Mouse (Mus musculus) hindbrain, embryonic 14.5 days (tissue): ENCODE data around the gene Hsf2. TPM values are rescaled to one million over a fixed set of nuclear protein-coding genes. Genes with fewer than 3 reads are reported as not detected.
A peak's percentile ranks its signal among the peaks of the same experiment; 100 is the strongest.
"Not testable (repeated sequence)": the region's sequence is repeated elsewhere in the genome, so short reads cannot be mapped to it uniquely, and the experiment has no call there.

ENCODE experiments used
- ATAC-seq: fragments of 200-750 bp; cut with Nextera tagmentation; 2 replicates; pipeline ENCODE4 v1.8.0; 2017; ENCODE audit warnings: moderate number of reproducible peaks, mild to moderate bottlenecking, moderate TSS enrichment, moderate library complexity; ENCODE audit not compliant: low FRiP score
- DNase-seq: peaks from one replicate; pipeline ENCODE4 v3.0.0-alpha.2; 2015; ENCODE audit warnings: low spot score
- H3K27ac ChIP-seq: fragments of 300-500 bp; sonication (generic); 2 replicates; pipeline ENCODE4 v1.5.1; 2014; ENCODE audit warnings: mild to moderate bottlenecking, moderate library complexity
- H3K27me3 ChIP-seq: fragments of 300-500 bp; sonication (generic); 2 replicates; pipeline ENCODE4 v1.6.1; 2014; ENCODE audit warnings: mild to moderate bottlenecking, low read length, mixed read lengths; ENCODE audit not compliant: control insufficient read depth, insufficient read depth
- H3K36me3 ChIP-seq: fragments of 300-500 bp; sonication (generic); replicated peaks from 2 replicates; pipeline ENCODE4 v1.6.1; 2014; ENCODE audit not compliant: control insufficient read depth, insufficient read depth
- H3K4me1 ChIP-seq: fragments of 300-500 bp; sonication (generic); replicated peaks from 2 replicates; pipeline ENCODE4 v1.6.1; 2014; ENCODE audit warnings: antibody characterized with exemption, low read length, mixed read lengths; ENCODE audit not compliant: control insufficient read depth, insufficient read depth
- H3K4me2 ChIP-seq: fragments of 300-500 bp; sonication (generic); replicated peaks from 2 replicates; pipeline ENCODE4 v1.6.1; 2014; ENCODE audit warnings: mild to moderate bottlenecking, moderate library complexity
- H3K4me3 ChIP-seq: fragments of 300-500 bp; sonication (generic); replicated peaks from 2 replicates; pipeline ENCODE4 v1.5.1; 2014; ENCODE audit warnings: mild to moderate bottlenecking, low read length
- H3K9ac ChIP-seq: fragments of 300-500 bp; sonication (generic); 2 replicates; pipeline ENCODE4 v1.6.1; 2014
- H3K9me3 ChIP-seq: fragments of 300-500 bp; sonication (generic); 2 replicates; pipeline ENCODE4 v1.6.1; 2016; ENCODE audit warnings: low read length; ENCODE audit not compliant: control insufficient read depth
- WGBS: fragments of 180-500 bp; shearing (Covaris S2); extraction: QIAGEN DNeasy Blood & Tissue Kit; methylation state at CpG from one replicate; pipeline ENCODE4 v1.1.7; 2014; 5-methylcytosine and 5-hydroxymethylcytosine counted together
- polyA plus RNA-seq: library from polyadenylated mRNA; unstranded; fragments of >200 nt; fragmentation: Nextera tagmentation; extraction: Ambion mirVana; gene quantifications from 2 replicates; pipeline ENCODE4 v1.2.1, GENCODE M21; 2014

Hsf2 gene
- 47.8 and 48.5 TPM in 2 replicates for polyA plus RNA-seq

DNA sequence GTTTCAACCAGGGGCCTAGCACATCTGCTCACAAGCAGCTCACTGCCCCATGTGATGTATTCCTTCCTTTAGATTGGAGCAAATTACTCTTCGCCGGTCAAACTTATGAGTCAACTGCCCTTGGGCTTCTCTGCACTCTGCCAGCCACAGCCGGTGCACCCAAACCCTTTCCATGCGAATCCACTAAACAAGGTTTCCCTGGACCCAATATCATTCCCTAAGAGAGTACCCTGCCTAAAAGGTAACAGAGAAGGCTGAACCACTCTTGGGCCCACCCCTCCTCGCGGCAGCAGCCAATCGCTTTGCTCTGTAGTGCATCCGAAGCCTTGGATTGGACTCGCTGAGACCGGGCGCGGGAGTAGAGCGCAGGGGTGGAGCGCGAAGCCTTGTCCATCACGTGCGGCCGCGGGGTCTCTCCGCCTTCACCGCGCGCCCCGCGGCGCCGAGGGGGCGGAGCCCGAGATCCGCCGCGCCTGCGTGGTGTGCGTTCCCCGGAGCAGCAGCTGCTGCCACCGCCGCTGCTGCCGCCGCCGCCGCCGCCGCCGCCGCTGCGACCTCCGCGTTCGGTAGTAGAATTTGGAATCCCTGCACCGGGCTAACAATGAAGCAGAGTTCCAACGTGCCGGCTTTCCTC, at the start of gene Hsf2:
Gene Hsf2, plus strand, starts transcription at position 478 of the 634 bp plus-strand sequence.
- WGBS = under 1% methylated on average over 52 of the region's 52 CpGs

DNA sequence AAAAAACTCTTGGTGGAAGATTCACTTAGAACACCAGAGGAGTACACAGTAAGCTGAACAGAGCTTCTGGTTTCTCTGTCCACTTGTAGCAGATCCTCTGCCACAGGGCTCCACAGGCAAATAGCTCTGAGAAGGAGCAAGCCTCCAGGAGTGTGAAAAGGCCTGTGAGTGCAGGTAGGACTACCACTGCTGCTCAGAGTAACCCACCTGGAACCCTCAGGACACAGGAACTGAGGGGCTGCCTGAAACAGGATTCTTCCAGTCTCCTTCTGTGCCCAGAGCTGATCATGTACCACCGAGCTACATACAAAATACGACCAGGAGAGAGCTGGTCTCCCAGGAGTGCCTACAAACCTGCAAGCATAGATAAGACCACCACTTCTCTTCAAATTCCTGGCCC, 48.3 kb upstream of the Hsf2 start:
- no peak for DNase-seq
- no peak overlapping the region for H3K27ac ChIP-seq
- H3K9me3 ChIP-seq = no peaks in the 10 kb centered on the region
- ATAC-seq = peak; percentile 49; the same call in 1 of the 2 replicates
- H3K4me1 ChIP-seq = no peaks in the 10 kb centered on the region
- no peaks in the 10 kb centered on the region for H3K27me3 ChIP-seq
- no peak overlapping the region for H3K4me3 ChIP-seq
- no peak overlapping the region for H3K9ac ChIP-seq
- no peaks in the 10 kb centered on the region for H3K36me3 ChIP-seq
- 86% methylated on average over 2 of the region's 2 CpGs for WGBS
- H3K4me2 ChIP-seq = no peak overlapping the region

More for the DNA sequence above, at the start of gene Hsf2:
- no peaks in the 10 kb centered on the region for H3K27me3 ChIP-seq
- peak within 1 kb of the TSS; percentile 98 for H3K4me3 ChIP-seq
- H3K9ac ChIP-seq = peak within 1 kb of the TSS; percentile 95
- H3K4me1 ChIP-seq = peaks cover 19% of the 10 kb centered on the region
- peak within 1 kb of the TSS; percentile 99 for H3K27ac ChIP-seq
- H3K36me3 ChIP-seq = no peaks in the 10 kb centered on the region
- peak within 1 kb of the TSS; percentile 75 for H3K4me2 ChIP-seq
- DNase-seq = peak; percentile 97
- ATAC-seq = peak; percentile 100
- H3K9me3 ChIP-seq = no peaks in the 10 kb centered on the region

DNA sequence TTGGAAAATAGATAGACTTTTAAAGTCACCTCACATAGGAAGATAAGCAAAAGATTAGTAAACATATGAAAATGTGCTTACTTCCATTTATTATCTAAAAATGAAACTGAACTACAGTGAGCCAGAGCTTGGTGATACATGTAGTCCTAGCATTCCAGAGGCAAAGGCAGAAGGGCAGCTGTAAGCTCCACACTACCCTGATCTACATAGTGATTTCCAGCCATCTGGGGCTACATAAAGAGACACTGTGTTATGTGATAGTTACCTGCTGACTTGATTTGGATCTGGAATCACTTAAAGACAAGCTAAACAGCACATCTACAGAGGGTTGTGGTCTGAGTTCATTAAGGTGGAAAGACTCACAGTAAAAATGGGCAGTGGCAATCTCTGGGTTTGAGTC, 45.1 kb upstream of the Hsf2 start:
- Histone ChIP-seq H3K27me3 (no peaks in the 10 kb centered on the region), H3K27ac (no peak overlapping the region), H3K4me3 (no peak overlapping the region), H3K36me3 (no peaks in the 10 kb centered on the region), H3K4me2 (no peak overlapping the region), H3K9me3 (no peaks in the 10 kb centered on the region), H3K9ac (no peak overlapping the region), H3K4me1 (no peaks in the 10 kb centered on the region)
- DNase-seq (no peak), ATAC-seq (no peak)

DNA sequence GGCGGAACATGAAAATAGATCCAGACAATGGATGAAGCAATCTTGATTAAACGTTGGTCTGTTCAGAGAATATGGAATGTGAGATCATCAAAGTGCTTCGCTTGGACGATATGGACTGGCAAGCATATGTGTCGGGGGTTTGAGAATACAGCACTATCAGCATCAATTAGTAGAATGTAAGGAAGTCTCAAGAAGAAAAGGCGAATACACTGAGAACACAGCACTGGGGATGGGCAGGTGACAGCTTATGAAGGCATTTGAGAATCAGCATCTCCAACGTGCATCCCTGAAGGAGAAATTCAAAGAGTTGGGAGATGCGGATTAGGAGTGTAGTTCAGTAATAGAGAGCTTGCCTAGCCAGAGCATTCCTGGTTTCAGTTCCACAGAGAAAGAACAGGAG, 41.8 kb upstream of the Hsf2 start:
- Histone ChIP-seq H3K4me3 (no peak overlapping the region), H3K9ac (no peak overlapping the region), H3K27ac (no peak overlapping the region), H3K4me1 (no peaks in the 10 kb centered on the region), H3K27me3 (no peaks in the 10 kb centered on the region), H3K4me2 (no peak overlapping the region), H3K9me3 (no peaks in the 10 kb centered on the region), H3K36me3 (no peaks in the 10 kb centered on the region)
- ATAC-seq = no peak
- DNase-seq = no peak
- 74% methylated on average over 8 of the region's 8 CpGs for whole genome bisulfite sequencing

DNA sequence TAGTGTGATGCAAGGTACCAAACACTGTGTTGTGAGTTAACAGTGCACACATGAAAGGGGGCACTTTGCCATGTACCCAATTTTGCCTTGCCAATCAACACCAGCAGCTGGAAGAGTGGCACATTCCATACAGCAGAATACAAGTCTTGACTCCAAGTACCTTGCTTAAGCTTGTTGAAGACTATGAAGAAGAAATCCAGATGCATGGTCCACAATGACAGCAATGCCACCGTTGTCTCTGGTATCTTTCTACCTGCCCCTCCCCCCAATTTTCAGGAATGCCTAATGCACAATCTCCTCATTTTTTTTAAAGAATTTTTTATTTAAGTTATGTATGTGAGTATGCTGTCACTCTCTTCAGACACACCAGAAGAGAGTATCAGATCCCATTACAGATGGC, 40.5 kb upstream of the Hsf2 start:
- no peak for DNase-seq
- H3K9ac ChIP-seq = no peak overlapping the region
- no peaks in the 10 kb centered on the region for H3K36me3 ChIP-seq
- no peak overlapping the region for H3K27ac ChIP-seq
- no peaks in the 10 kb centered on the region for H3K9me3 ChIP-seq
- no peak for ATAC-seq
- H3K4me1 ChIP-seq = no peaks in the 10 kb centered on the region
- H3K27me3 ChIP-seq = no peaks in the 10 kb centered on the region
- WGBS = 94% methylated on average over 1 of the region's 1 CpGs
- H3K4me2 ChIP-seq = no peak overlapping the region
- H3K4me3 ChIP-seq = no peak overlapping the region

DNA sequence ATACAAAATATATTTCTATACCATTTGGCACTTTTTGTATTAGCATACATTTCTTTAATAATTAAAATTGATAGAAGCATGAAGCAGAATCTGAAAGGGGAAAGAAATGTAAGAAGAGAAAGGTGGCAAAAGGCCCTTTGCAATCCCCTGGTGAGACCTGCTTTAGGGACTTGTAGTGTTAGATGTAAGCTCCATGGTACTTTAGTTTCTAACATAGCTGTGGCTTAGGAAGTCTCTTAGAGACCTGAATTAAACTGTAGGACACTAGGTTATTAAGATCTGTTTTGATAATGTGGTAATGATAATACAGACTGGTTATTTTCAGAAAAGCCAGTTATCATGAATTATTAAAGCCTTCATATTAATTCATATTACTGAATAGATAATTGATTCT, 38.5 kb upstream of the Hsf2 start:
- DNase-seq (no peak), ATAC-seq (0 out of 2 replicates have a peak, but pooled peaks have one; percentile 52)
- Histone ChIP-seq H3K9ac (no peak overlapping the region), H3K36me3 (no peaks in the 10 kb centered on the region), H3K4me3 (no peak overlapping the region), H3K27ac (no peak overlapping the region), H3K27me3 (no peaks in the 10 kb centered on the region), H3K9me3 (no peaks in the 10 kb centered on the region), H3K4me2 (no peak overlapping the region), H3K4me1 (no peaks in the 10 kb centered on the region)

DNA sequence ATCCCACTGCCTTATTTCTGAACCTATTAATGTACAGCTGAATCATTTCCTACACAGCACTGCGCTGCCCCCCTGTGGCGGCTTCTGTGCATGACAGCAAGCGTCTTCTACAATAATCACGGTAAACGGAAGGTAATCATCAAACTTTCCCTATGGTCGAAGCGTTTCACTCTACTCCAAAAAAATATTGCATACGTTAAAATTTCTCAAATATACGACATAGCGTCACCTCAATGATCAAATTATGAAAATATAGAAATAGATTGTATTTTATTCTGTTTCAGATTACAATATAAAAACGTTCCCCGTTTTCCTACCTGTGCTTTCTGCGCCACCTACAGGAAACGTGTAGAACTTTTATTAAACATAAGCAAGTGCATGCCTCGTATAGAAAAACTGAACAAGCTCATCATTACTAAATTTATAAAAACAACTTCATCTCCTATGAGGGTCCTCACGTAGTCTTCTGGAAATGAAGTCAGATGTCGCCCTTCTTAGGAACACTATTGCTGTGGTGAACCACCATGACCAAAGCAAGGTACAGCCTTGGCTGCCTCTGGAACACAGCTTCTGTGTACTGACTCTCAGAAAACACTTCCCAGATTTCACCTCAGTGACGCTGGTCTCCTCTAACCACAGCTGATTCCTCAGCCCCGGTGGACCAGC, 38.0 kb upstream of the Hsf2 start:
- no peak overlapping the region; the same call in 1 of the 2 replicates for H3K9ac ChIP-seq
- peak; percentile 95 for DNase-seq
- no peak overlapping the region for H3K27ac ChIP-seq
- no peaks in the 10 kb centered on the region for H3K27me3 ChIP-seq
- ATAC-seq = peak; percentile 75
- H3K4me1 ChIP-seq = no peaks in the 10 kb centered on the region
- peak overlapping the region; percentile 27 for H3K4me3 ChIP-seq
- WGBS = 5% methylated on average over 19 of the region's 19 CpGs
- H3K36me3 ChIP-seq = no peaks in the 10 kb centered on the region
- no peaks in the 10 kb centered on the region for H3K9me3 ChIP-seq
- H3K4me2 ChIP-seq = peak overlapping the region; percentile 43

DNA sequence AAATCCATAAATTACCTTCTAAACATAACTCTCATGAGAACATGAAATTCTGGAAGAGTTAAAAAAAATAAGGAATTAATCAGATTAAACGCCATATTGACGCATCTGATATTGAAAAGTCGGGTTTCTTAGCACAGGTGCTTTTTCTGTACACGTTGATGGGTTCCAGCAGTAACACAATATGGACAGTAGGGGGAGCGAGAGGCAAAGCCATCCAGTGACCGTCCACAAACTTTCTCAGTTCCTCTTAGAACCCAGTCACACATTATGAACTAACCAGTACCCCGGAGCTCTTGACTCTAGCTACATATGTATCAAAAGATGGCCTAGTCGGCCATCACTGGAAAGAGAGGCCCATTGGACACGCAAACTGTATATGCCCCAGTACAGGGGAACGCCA, 22.9 kb upstream of the Hsf2 start:
- not testable (repeated sequence) for H3K9me3 ChIP-seq, H3K4me1 ChIP-seq, H3K4me2 ChIP-seq, H3K36me3 ChIP-seq, ATAC-seq, H3K27ac ChIP-seq, H3K27me3 ChIP-seq, H3K4me3 ChIP-seq, H3K9ac ChIP-seq
- peak; percentile 73 for DNase-seq
- WGBS = 29% methylated on average over 10 of the region's 10 CpGs

DNA sequence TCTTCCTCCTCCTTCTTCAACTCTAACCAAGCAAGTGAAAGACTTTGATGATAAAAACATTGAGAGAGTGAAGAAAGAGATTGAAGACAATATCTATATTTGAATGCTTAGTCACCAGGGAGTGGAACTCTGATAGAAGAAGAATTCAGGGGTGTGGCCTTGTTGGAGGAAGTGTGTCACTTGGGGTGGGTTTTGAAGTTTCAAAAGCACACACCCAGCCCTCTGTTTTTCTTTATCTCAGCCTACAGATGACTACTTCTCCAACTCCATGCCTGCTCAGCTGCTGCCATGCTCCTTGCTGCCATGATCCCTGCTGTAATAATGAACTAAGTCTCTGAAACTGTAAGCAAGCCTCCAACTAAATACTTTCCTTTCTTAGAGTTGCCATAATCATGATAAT, 20.4 kb upstream of the Hsf2 start:
- H3K4me2 ChIP-seq = no peak overlapping the region
- H3K4me3 ChIP-seq = no peak overlapping the region
- H3K27ac ChIP-seq = no peak overlapping the region
- H3K9me3 ChIP-seq = no peaks in the 10 kb centered on the region
- ATAC-seq (no peak), DNase-seq (no peak)
- no peak overlapping the region for H3K9ac ChIP-seq
- no peaks in the 10 kb centered on the region for H3K4me1 ChIP-seq
- H3K36me3 ChIP-seq = no peaks in the 10 kb centered on the region
- H3K27me3 ChIP-seq = no peaks in the 10 kb centered on the region
